Mouse (Mus musculus): ENCODE data around the gene Prmt9. TPM values are rescaled to one million over a fixed set of nuclear protein-coding genes. Genes with fewer than 3 reads are reported as not detected.

The Prmt9 gene
- polyA plus RNA-seq, 3 experiments from 2014 or later = 12.6 to 16.6 (median 14.3) TPM

Other genes starting within 250 kb of the Prmt9 start
- gene Arhgap10, start 31.4 kb upstream of the Prmt9 start, polyA plus RNA-seq (2017; shearing (Covaris generic)) = 1 to 10 TPM; 2.5 to 5.0 (median 2.9) TPM
- 10 to 100 TPM; 18.2 to 33.1 (median 19.4) TPM for gene Tmem184c, start 61.3 kb downstream of the Prmt9 start, polyA plus RNA-seq (2017; shearing (Covaris generic))
- gene Ednra, start 175.1 kb downstream of the Prmt9 start, polyA plus RNA-seq (2017; shearing (Covaris generic)) = not detected